Mouse (Mus musculus): ENCODE data around the gene Frs3.
"Not testable (repeated sequence)": the region's sequence is repeated elsewhere in the genome, so short reads cannot be mapped to it uniquely, and the experiment has no call there.

The Frs3 gene

GRCm38 (mm10) chr17:47688608-47689575 is at the start of gene Frs3:
TSS of gene Frs3 (plus strand) at chr17:47689030.
- peak; percentile 75 for DNase-seq (ENCODE audit: low spot score)

GRCm38 (mm10) chr17:47642992-47643391 is 45.8 kb upstream of the Frs3 start:
- DNase-seq (ENCODE audit: low spot score): no peak

GRCm38 (mm10) chr17:47646683-47647082 is 42.1 kb upstream of the Frs3 start:
- DNase-seq (ENCODE audit: low spot score): peak; percentile 46

DNA sequence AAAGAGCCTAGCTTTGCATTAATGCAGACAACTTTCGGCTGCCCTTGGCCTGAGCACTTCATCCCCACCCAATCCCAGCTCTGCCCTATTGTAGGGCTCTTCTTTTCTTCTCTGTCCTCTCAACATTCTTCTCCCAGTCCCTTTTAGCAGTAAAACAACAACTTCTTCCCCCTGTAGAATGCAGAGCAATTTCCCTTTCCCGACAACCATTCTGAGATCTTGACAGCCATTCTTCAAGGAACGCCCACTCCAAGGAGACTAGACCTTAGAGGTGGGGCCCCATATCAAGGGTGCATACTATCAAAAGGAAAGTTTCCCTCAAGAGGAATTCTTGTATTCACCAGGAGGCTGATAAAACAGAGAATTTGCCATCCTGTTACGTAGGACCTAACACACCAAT is 39.9 kb upstream of the Frs3 start:
- no peak for DNase-seq (ENCODE audit: low spot score)

DNA sequence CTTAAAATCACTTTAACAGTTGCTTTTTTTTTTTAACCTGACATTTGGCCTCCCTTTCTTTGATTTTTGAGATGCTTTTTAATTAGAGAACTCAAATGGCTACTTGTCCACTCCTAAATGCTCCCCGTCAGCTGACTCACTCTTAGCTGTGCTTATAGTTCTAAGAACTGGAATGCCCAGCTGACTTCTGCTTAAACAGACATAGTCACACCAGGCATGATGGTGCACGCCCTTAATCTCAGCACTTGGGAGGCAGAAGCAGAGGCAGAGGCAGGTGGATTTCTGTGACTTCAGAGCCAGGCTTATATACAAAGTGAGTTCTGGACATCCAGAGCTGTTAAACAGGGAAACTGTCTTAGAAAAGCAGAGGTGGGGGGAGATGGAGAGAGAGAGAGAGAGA is 36.9 kb upstream of the Frs3 start:
- no peak for DNase-seq (ENCODE audit: low spot score)

DNA sequence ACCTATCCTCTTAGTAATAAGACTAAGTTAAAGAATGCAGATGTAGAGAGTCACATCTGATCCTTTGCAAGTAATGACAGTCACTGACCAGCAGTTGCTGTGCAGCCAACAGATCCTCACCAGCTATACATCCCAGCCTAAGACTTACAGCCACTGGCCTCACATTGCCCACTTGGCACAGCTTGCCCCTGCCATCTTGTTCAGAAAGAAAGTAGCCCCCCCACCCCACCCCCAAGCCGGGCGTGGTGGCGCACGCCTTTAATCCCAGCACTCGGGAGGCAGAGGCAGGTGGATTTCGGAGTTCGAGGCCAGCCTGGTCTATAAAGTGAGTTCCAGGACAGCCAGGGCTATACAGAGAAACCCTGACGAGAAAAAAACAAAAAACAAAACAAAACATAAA is 34.5 kb upstream of the Frs3 start:
- DNase-seq (ENCODE audit: low spot score): not testable (repeated sequence)

GRCm38 (mm10) chr17:47655697-47656096 is 33.1 kb upstream of the Frs3 start:
- DNase-seq (ENCODE audit: low spot score): no peak

GRCm38 (mm10) chr17:47657901-47658300 is 30.9 kb upstream of the Frs3 start:
- DNase-seq (ENCODE audit: low spot score): no peak

GRCm38 (mm10) chr17:47658741-47659243 is 30.0 kb upstream of the Frs3 start:
- DNase-seq (ENCODE audit: low spot score): no peak

GRCm38 (mm10) chr17:47663009-47663713 is 25.7 kb upstream of the Frs3 start:
- DNase-seq (ENCODE audit: low spot score): no peak

DNA sequence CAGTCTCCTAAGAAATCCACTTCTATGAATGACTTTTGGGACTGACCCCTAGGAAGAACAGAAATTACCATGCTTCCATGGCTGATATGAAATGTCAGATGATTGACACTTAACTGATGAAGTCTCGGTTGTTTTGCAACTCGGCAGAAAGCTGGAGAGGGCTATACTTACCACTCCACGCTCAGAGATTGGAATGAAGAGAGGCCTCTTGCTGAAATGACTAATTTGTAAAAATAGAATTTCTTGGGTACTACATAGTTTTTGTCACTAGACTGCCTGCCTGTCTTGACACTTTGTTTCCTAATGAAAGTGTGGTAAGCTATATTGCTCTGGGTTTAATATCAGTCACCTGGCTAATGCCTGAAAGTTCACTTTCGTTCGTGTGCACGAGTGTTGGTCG is 24.4 kb upstream of the Frs3 start:
- no peak for DNase-seq (ENCODE audit: low spot score)

DNA sequence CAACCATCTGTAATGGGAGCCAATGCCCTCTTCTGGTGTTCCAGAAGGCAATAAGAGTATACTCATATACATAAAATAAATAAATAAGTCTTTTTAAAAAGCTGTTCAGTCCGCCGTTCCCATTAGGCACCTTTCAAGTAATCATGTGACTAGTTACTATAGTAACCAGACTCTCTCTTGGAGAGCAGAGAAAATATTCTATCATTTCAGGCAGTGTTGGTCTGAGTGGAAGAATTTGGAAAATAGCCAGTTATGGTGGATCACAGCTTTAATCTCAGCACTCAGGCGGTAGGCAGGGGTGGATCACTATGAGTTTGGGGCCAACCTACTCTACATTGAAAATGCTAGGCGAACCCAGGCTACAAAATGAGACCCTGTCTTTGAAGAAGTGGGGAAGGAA is 19.7 kb upstream of the Frs3 start:
- DNase-seq (ENCODE audit: low spot score): no peak

DNA sequence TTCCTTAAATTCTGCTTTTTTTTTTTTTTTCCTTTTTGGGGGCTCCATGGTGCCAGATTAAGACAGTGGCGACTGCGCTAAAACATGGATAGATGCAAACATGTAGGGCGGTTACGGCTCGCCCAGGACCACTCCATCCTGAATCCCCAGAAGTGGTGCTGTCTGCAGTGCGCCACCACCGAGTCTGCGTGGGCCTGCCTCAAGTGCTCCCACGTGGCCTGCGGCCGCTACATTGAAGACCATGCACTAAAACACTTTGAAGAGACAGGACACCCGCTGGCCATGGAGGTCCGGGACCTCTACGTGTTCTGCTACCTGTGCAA is 16.9 kb upstream of the Frs3 start:
- no peak for DNase-seq (ENCODE audit: low spot score)

DNA sequence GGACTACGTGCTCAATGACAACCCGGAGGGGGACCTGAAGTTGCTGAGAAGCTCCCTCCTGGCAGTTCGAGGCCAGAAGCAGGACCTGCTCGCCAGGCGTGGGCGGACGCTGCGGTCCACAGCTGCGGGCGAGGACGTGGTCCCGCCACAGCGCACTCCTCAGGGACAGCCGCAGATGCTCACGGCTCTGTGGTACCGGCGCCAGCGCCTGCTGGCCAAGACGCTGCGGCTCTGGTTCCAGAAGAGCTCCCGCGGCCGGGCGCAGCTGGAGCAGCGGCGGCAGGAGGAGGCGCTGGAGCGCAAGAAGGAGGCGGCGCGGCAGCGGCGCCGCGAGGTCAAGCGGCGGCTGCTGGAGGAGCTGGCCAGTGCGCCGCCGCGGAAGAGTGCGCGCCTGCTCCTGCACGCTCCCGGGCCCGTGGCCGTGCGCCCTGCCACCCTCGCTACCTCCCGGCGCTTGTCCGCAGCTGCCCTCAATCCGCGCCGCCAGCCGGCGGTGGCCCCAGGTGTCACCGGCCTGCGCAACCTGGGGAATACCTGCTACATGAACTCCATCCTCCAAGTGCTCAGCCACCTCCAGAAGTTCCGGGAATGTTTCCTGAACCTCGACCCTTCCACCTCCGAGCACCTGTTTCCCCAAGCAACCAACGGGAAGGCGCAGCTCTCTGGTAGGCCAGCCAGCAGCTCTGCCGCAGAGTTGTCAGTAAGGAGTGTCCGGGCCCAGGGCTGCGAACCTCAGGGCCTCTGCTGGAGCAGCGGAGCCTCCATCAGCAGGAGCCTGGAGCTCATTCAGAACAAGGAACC is 16.3 kb upstream of the Frs3 start:
- peak; percentile 79 for DNase-seq (ENCODE audit: low spot score)

GRCm38 (mm10) chr17:47676581-47676980 is 12.2 kb upstream of the Frs3 start:
- DNase-seq (ENCODE audit: low spot score): peak; percentile 62

- DNase-seq (ENCODE audit: low spot score): no peak
Observed at GRCm38 (mm10) chr17:47678238-47678637, 10.6 kb upstream of the Frs3 start.

GRCm38 (mm10) chr17:47678702-47679101 is 10.1 kb upstream of the Frs3 start:
- no peak for DNase-seq (ENCODE audit: low spot score)

DNA sequence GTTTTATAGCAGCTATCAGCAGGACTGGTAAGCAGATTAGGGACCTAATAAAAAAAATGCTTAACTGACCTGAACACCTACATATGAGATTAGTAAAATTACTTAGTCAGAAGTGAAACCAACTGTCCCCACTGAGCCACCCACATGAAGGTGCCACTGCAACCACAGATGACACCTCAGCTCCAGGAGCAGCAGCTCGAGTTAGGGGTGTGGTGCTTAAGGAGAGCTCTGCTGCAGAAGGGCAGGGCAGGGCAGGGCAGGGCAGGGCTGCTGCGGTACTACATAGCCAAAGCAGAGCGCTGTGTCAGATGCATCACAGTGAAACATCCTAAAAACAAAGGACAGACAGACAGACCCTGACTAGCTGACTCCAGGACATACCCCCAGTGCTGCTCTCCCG is 6.0 kb upstream of the Frs3 start:
- DNase-seq (ENCODE audit: low spot score): no peak

- DNase-seq (ENCODE audit: low spot score): peak; percentile 93
Observed at GRCm38 (mm10) chr17:47687409-47688343, 1.2 kb upstream of the Frs3 start.

DNA sequence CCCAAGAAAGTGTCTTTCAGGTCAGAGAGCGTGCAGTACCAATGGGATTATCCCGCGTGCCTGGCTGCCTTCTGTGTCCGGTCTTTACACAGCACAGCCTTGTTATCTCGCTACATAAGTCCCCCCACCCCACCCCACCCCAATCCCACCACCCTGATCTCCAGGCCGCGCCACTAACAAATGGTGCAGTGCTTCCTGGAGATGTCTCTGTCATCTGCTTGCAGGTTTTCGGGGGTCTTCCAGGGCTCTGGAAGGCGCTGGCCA is 554 bp upstream of the Frs3 start, which contains the start of gene Tomm6:
Tomm6 (minus strand) TSS at position 43 of the 264 bp plus-strand sequence.
- no peak for DNase-seq (ENCODE audit: low spot score)

- DNase-seq (ENCODE audit: low spot score): no peak
Observed at GRCm38 (mm10) chr17:47689894-47690293, 1.1 kb downstream of the Frs3 start.

All from ovary, postnatal 36 days (tissue).